9 mouse cellular contexts compared by ENCODE assay signal in genomic region chr11:80478694-80479412, GRCm38 (mm10). TPM values are rescaled to one million over a fixed set of nuclear protein-coding genes. Genes with fewer than 3 reads are reported as not detected.
DNase-seq lines count a peak whose midpoint lies in the region; ATAC-seq and TF ChIP-seq lines count a peak whose summit lies in the region.
"Had no signal": no experiment of that assay in that cellular context is flagged by ENCODE, and none has a peak within 500 bp of the region (broad histone marks: within the 10 kb centered on the region; RNA-seq: fewer than 3 reads in every experiment).

No protein-coding gene starts in this region.

- H3K27me3 ChIP-seq in forebrain, embryonic 14.5 days (replicated peaks; ENCODE audit: control insufficient read depth, insufficient read depth, low read length) = no peaks in the 10 kb centered on the region
- no peaks in the 10 kb centered on the region for H3K27me3 ChIP-seq in limb, embryonic 14.5 days (ENCODE audit: control insufficient read depth, insufficient read depth, low read length)
- no peaks in the 10 kb centered on the region for H3K27me3 ChIP-seq in kidney, embryonic 16.5 days (ENCODE audit: insufficient read depth, low read length)
- H3K27me3 ChIP-seq: Patski had no signal

- no peaks in the 10 kb centered on the region for H3K9me3 ChIP-seq in forebrain, embryonic 14.5 days (replicated peaks; ENCODE audit: control insufficient read depth, low read length)
- no peaks in the 10 kb centered on the region for H3K9me3 ChIP-seq in limb, embryonic 14.5 days (ENCODE audit: control insufficient read depth, low read length)
- H3K9me3 ChIP-seq in kidney, embryonic 16.5 days (ENCODE audit: low read length) = no peaks in the 10 kb centered on the region
- H3K9me3 ChIP-seq: stomach, embryonic 15.5 days had no signal

- H3K27ac ChIP-seq in forebrain, embryonic 14.5 days (ENCODE audit: low read depth, low read length) = peak overlapping the region; percentile 99
- H3K27ac ChIP-seq in limb, embryonic 14.5 days (replicated peaks; ENCODE audit: low read depth, low read length) = no peak overlapping the region
- no peak overlapping the region for H3K27ac ChIP-seq in kidney, embryonic 16.5 days (ENCODE audit: low read length)
- H3K27ac ChIP-seq: stomach, embryonic 15.5 days had no signal

- H3K9ac ChIP-seq in forebrain, embryonic 14.5 days (ENCODE audit: low read length) = peak overlapping the region; percentile 99
- H3K9ac ChIP-seq in limb, embryonic 14.5 days (ENCODE audit: low read depth, low read length, severe bottlenecking) = no peak overlapping the region
- no peak overlapping the region for H3K9ac ChIP-seq in kidney, embryonic 16.5 days (replicated peaks; ENCODE audit: low read length)
- H3K9ac ChIP-seq: stomach, embryonic 15.5 days had no signal

- H3K4me2 ChIP-seq in forebrain, embryonic 14.5 days (ENCODE audit: low read length) = peak overlapping the region; percentile 82
- H3K4me2 ChIP-seq in limb, embryonic 14.5 days (replicated peaks; ENCODE audit: low read depth, low read length, severe bottlenecking) = peak overlapping the region; percentile 97
- H3K4me2 ChIP-seq in kidney, embryonic 16.5 days (replicated peaks; ENCODE audit: low read depth, low read length) = no peak overlapping the region

- peaks cover 35% of the 10 kb centered on the region for H3K4me1 ChIP-seq in forebrain, embryonic 14.5 days (ENCODE audit: control insufficient read depth, insufficient read depth, low read length)
- peaks cover 18% of the 10 kb centered on the region for H3K4me1 ChIP-seq in limb, embryonic 14.5 days (ENCODE audit: control insufficient read depth, insufficient read depth, low read length)
- H3K4me1 ChIP-seq in kidney, embryonic 16.5 days (ENCODE audit: insufficient read depth, low read length) = peaks cover 20% of the 10 kb centered on the region

- TF ChIP-seq POLR2A in limb, embryonic 14.5 days (IDR thresholded peaks at IDR 0.05; ENCODE audit: borderline replicate concordance, extremely low read depth, insufficient read depth, insufficient read length) = no peak

- H3K36me3 ChIP-seq in forebrain, embryonic 14.5 days (ENCODE audit: control insufficient read depth, insufficient read depth, low read length) = peaks cover 49% of the 10 kb centered on the region
- peaks cover 8% of the 10 kb centered on the region for H3K36me3 ChIP-seq in limb, embryonic 14.5 days (ENCODE audit: control insufficient read depth, insufficient read depth, low read length)
- H3K36me3 ChIP-seq in kidney, embryonic 16.5 days (ENCODE audit: insufficient read depth, low read length) = peaks cover 5% of the 10 kb centered on the region; the same call in 1 of the 2 replicates

- WGBS in forebrain, embryonic 14.5 days = 15% methylated on average over 14 of the region's 14 CpGs
- 67% methylated on average over 14 of the region's 14 CpGs for WGBS in limb, embryonic 14.5 days
- 56% methylated on average over 14 of the region's 14 CpGs for WGBS in kidney, embryonic 16.5 days

- ATAC-seq in forebrain, embryonic 14.5 days = no peak
- no peak for ATAC-seq in limb, embryonic 14.5 days (ENCODE audit: low FRiP score, low read depth)
- no peak for ATAC-seq in erythroid progenitor cell, adult 5-6 weeks (replicated peaks; ENCODE audit: low FRiP score, poor library complexity, severe bottlenecking)
- ATAC-seq in kidney, embryonic 16.5 days (ENCODE audit: low FRiP score, low TSS enrichment) = no peak
- ATAC-seq in megakaryocyte progenitor cell, adult 5-6 weeks (replicated peaks; ENCODE audit: poor library complexity) = no peak
- ATAC-seq: Patski had no signal

- H3K4me3 ChIP-seq in forebrain, embryonic 14.5 days (ENCODE audit: low read depth, low read length) = peak overlapping the region; percentile 89
- peak overlapping the region; percentile 75 for H3K4me3 ChIP-seq in limb, embryonic 14.5 days (replicated peaks; ENCODE audit: low read length)
- H3K4me3 ChIP-seq in kidney, embryonic 16.5 days (ENCODE audit: low read length) = no peak overlapping the region

- DNase-seq in right cerebral cortex, postnatal 25 days = peak; percentile 17
- DNase-seq in right cerebral cortex, postnatal 14 days = no peak
- peak; percentile 43 for DNase-seq in forebrain, embryonic 14.5 days (ENCODE audit: low spot score)
- DNase-seq in limb, embryonic 14.5 days (ENCODE audit: low spot score) = no peak

RNA-seq across cellular contexts. Expression of gene Cdk5r1, which starts 2.0 kb away (rescaled TPM):
- polyA plus RNA-seq in forebrain, embryonic 14.5 days (2014; fragmentation: Nextera tagmentation; extraction: Ambion mirVana) = 85.8 and 91.8 TPM in 2 replicates
- 12.3 and 12.6 TPM in 2 replicates for polyA plus RNA-seq in limb, embryonic 14.5 days (2012; rRNA removed)
- 2.8 and 3.0 TPM in 2 replicates for polyA plus RNA-seq in limb, embryonic 14.5 days (2014; fragmentation: Nextera tagmentation; extraction: Ambion mirVana)
- total RNA-seq in erythroid progenitor cell, adult 5-6 weeks (2015; ENCODE audit: low replicate concordance) = 2.5 and 5.4 TPM in 2 replicates
- total RNA-seq in erythroid progenitor cell, adult 5-6 weeks (2017; ENCODE audit: low replicate concordance) = 2.0 and 2.1 TPM in 2 replicates
- 0.57 and 0.85 TPM in 2 replicates for polyA plus RNA-seq in kidney, embryonic 16.5 days (2015; fragmentation: Nextera tagmentation; extraction: Ambion mirVana)
- total RNA-seq in megakaryocyte progenitor cell, adult 5-6 weeks (2015) = 5.0 and 5.8 TPM in 2 replicates
- total RNA-seq in megakaryocyte progenitor cell, adult 5-6 weeks (2017) = 5.5 and 5.7 TPM in 2 replicates

RNA-seq across cellular contexts. Expression of gene Psmd11, which starts 50.4 kb away (rescaled TPM):
- 327 and 340 TPM in 2 replicates for polyA plus RNA-seq in forebrain, embryonic 14.5 days (2014; fragmentation: Nextera tagmentation; extraction: Ambion mirVana)
- polyA plus RNA-seq in limb, embryonic 14.5 days (2012; rRNA removed) = 86.9 and 87.4 TPM in 2 replicates
- polyA plus RNA-seq in limb, embryonic 14.5 days (2014; fragmentation: Nextera tagmentation; extraction: Ambion mirVana) = 261 and 264 TPM in 2 replicates
- 68.3 and 71.4 TPM in 2 replicates for total RNA-seq in erythroid progenitor cell, adult 5-6 weeks (2015; ENCODE audit: low replicate concordance)
- total RNA-seq in erythroid progenitor cell, adult 5-6 weeks (2017; ENCODE audit: low replicate concordance) = 68.3 and 100.0 TPM in 2 replicates
- 321 and 327 TPM in 2 replicates for polyA plus RNA-seq in kidney, embryonic 16.5 days (2015; fragmentation: Nextera tagmentation; extraction: Ambion mirVana)
- total RNA-seq in megakaryocyte progenitor cell, adult 5-6 weeks (2015) = 103 and 105 TPM in 2 replicates
- total RNA-seq in megakaryocyte progenitor cell, adult 5-6 weeks (2017) = 78.8 and 83.5 TPM in 2 replicates

Comparison
In these comparisons a context has a peak if more than half of its experiments do, and no peak if none do; other contexts are left out.
1. DNase-seq: peak in right cerebral cortex, postnatal 25 days (single experiment) and forebrain, embryonic 14.5 days (single experiment); none in right cerebral cortex, postnatal 14 days (single experiment) and limb, embryonic 14.5 days (single experiment).